Mouse (Mus musculus) lung, adult 18-20 months (tissue): Measurements from ENCODE around the gene Gnl2.

ENCODE experiments used
- DNase-seq, 2 experiments: peaks; one replicate each; pipeline ENCODE4 v3.0.0; 2022; ENCODE audit warnings: mixed read lengths in 2 of 2

The Gnl2 gene

DNA sequence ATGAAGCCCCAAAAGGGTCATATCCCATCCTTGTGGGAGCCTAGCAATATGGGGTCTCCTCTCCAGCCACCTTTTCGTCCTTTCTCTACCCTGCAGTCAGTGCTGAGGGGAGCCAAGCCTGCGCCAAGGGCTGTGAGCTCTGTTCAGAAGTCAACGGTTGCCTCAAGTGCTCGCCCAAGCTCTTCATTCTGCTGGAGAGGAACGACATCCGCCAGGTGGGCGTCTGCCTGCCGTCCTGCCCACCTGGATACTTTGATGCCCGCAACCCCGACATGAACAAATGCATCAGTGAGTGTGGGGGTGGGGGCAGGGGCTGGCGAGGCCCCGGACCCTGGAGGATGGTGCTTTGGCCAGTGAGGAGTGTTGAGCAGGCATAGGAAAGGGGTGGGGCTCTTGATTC, 11.5 kb upstream of the Gnl2 start:
- no peak for DNase-seq

DNA sequence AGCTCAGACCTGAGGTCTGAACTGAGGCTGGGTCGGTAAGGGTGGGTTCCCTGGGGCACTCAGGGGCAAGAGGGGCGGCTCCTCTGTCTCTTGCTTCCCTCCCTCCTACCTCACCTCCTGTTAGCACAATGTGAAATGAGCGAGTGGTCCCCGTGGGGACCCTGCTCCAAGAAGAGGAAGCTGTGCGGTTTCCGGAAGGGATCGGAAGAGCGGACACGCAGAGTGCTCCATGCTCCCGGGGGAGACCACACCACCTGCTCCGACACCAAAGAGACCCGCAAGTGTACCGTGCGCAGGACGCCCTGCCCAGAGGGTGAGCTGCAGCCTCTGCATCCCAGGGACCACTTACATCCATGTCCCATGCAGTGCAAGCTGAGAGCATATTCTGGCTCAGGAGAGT, 8.9 kb upstream of the Gnl2 start:
- DNase-seq: no peak

DNA sequence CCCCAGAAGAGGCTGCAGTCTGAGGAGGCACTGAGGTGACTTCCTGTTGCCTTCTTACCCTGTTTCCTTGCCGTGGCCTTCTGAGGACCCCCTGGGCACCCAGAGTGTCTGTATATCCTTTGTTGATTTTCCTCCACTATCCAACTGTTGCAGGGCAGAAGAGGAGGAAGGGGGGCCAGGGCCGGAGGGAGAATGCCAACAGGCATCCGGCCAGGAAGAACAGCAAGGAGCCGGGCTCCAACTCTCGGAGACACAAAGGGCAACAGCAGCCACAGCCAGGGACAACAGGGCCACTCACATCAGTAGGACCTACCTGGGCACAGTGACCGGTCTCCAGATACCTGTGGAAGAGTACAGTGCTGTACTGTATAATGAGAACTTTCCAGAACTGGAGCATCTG, 8.2 kb upstream of the Gnl2 start:
- no peak for DNase-seq

DNA sequence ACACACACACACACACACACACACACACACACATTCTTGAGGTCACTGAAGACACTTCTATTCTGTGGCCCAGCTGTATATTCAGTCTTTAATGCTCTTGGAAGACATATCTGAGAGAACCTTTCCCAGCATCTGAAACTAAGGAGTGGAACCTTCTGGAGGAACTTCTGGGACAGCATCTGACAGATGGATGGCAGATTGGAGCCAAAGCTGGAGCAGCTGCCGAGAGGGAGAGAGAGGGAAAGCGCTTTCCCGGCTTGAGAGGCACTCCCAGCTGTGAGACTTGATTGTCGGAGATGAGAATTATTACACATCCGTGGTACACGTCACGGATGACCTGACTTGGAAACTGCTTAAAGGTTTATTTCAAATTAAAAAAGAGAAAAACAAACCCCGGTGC, 7.7 kb upstream of the Gnl2 start:
- no peak for DNase-seq

DNA sequence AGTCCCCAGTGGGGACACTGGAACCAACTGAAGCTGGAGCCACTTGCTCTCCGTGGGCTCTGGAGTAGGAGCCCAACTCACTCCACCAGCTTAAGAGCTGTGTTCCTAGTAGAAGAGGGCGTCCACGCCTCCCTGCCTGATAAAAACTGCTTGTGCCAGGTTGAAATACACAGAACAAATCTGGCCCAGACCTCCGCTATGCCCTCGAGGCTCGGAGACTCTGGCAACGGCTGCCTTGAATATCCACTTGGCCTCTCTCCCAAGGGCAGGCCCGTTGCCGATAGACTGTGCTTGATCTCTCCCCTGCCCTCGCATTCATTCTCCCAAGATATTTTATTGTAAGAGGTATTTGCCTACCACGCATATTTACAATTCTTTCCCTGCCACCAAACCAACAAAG, 1.0 kb downstream of the Gnl2 start:
- DNase-seq: peak; percentile 78 to 79

DNA sequence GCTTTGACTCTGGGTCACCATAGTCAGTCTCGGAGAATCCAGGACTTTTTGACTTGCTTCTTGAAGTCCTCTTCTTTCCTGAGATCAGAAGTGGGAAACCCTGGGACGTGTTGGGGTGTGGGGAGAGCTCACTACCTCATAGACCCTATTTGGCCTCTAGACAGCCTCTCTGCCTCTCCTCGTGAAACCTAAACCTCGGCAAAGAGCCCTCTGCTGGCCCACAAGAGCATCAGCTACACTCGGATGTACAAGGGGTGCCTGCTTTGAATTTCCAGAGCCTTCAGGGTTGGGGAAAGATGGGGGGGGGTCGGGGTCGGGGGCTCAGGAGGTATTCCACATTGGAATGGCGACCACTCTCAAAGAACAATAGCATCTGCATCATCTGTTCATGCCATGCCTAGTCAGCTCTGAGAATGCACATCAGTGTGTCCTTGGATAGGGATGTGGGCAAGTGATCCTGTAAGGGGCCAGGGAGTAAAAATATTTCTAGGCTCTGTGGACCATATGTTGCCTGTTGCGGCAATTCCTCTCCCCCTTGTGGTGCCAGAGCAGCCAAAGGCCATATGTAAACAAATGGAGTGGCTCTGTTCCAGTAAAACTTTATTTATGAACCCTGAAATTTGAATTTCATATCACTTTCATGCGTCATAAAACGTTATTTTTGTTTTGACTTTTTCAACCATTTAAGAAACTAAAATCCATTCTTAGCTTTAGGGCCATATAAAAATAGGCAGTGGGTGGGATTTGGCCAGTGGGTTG, 4.6 kb downstream of the Gnl2 start:
- no peak for DNase-seq

DNA sequence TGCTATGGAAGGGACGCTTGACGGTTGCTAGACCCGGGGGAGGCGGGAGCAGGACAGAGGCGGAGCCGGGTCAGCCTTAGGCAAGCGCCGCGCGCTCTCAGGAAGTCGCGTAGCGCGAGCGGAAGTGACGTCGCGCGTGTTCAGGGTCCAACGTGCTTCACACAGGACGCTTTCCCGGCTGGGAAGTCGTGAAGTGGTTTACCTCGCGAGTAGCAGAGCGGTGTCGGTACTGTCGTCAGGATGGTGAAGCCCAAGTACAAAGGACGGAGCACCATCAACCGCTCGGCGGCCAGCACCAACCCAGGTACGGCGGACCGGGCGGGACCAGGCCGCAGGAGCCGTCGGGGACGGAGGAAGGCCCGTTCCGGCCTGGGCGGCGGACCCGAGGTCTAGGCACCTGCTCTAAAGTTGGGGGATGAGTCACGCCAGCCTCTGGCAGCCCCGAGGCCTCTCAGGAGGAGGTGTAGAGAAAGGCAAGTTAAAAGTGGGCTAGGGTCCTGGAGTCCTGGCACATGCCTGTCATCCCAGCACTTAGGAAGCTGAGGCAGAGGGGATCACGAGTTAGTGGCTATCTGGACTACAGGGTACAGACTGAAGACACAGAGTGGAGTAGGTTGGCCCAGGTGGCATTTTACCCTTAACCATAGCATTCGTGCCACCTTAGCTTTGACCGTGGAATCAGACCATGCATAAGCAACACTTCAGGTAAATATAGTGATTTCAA, 13.7 kb downstream of the Gnl2 start:
- peak; percentile 94 to 96 for DNase-seq

DNA sequence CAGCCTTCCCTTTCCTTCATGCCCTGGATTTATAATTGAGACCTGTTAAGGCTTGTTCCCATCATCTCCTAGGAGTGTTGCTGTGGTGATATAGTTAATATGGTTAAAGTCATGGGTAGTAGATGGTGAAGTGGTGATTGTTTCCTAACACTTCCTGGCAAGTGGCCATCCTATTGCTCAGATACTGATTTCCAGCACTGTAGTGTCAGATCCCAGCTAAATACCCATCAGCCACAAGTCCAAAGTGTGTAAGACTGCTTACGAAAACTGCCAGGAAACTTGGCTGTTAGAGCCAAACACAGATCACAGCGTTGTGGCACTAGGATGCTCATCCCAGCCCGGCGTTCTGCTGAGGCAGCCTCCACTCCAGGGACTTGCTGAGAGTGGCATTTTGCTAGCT, 18.0 kb downstream of the Gnl2 start:
- peak; percentile 22 to 56 for DNase-seq

DNA sequence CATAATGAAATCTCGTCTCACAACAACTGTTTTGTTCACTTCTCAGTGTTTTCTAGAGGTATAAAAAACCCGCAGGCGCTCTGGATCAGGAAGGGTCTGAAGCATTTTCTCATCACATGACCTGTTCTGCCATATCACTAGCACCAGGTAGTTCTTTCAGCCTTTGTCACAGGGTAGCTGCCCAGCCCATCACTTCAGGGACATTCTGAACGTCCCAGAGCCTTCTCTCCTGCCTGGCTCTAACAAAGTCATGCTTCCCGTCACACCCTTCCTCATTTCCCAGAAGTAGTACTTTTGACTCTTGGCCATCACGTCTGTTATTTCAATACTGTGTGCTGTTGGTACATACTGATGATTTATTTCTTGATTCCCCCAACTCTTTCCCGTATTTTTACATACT, 28.1 kb downstream of the Gnl2 start:
- DNase-seq: no peak

DNA sequence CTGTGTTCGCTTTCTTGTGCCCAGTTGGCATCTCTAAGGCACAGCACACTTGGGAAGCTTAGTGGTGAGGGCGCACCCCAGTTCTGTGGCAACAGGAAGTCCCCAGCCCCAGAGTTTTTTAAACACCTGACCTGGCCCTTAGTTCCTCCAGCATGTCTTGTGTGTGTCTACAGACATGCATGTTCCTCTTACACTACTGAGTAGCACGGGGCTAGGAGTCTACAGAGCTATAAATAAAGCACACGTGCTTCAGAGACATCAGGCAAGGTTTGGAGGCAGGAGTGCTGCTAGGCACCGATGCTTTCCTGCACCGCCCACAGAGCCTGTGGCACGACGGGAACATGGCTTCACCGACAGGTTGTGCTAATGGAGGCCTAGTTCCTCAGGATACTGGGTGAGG, 39.0 kb downstream of the Gnl2 start:
- no peak for DNase-seq

DNA sequence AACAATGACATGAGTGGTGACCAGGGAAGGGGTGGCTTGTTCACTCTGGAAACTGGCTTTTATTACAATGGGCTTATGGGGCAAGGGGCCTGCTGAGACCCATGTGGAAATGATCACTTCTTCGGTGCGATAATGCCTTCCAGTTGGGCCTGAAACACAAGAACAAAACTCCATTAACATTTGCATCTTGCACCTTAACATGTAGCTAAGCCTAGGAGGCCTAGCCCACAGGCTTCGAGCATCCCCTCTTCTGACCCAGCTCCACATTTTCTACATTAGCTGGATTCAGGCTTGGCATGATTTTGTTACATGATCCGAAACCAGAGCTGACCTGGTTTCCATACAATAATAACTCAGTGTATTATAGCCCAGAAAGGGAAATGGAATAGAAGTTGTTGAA, 40.1 kb downstream of the Gnl2 start:
- DNase-seq: no peak

DNA sequence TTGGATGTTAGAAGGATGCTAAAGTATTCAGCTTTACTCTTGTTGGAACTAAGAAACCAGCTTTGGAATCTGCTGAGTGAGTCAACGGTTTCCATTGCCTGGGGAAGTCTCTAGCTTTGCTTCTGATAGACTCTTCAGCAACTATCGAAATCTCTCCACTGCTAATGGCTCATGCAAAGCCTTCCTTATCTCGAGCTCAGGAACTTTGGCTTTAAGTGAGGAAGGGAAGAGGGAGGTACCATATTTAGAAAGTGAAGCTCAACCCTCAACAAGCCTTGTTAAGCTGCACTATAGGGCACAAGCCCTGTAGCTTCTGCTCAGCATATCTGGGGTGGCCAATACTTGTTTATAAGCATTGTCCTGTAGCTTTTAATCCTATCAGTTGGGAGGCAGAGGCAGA, 40.9 kb downstream of the Gnl2 start:
- no peak for DNase-seq

DNA sequence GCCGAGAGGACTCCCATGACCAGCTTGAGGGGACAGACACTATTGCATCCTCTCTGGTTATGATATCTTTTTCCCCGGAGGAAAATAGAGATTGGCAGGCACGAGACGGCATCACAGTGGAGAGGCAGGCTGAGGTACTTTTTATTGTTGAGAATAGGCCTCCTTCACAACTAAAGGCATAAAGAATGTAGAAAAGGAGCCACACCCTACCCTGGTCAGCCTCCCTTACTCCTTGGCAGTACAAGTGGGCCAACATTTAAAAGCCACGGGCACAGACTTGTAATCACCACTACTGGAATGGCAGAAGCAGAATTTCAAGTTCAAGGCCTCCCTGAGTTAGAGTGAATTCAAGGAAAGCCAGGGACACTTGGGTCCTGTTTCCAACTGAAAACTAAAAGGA, 41.6 kb downstream of the Gnl2 start:
- DNase-seq: peak; percentile 22 to 34

DNA sequence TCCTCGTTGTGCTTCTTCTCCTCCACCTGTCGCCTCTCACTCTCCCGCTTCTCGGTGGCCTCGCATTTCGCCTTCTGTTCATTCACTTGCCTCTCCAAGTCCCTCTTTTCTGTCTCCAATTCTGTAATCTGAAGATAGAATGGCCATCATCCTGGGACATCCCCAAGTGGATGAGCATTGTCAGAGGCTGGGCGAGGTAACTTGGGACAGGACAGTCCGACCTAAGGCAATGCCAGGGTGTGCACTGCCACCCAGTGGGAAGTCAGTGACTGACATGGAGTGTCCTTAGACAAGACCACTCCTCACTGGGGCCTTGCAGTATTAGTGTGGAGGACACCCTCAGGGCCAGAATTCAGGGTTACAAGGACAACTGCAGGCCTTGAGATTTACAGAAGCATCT, 42.6 kb downstream of the Gnl2 start:
- peak; percentile 54 to 65 for DNase-seq

DNA sequence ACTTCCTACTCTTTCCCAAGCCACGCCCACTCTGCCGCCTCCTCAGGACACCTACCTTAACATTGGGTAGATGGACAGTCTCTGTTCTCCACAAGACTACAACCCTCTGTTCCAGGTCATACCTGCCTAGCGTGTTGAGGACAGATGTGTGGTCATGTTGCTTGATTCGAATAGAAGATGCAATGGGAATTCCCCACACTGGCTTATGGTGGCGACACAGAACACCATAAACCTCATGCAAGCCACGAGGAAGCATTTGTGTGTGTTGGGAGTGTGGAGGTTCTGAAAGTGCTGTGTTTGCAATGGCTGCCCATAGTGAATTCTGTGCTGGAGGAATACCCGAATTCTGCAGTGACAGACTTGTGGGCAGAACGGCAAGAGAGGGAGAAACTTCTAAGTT, 47.4 kb downstream of the Gnl2 start:
- DNase-seq: no peak

DNA sequence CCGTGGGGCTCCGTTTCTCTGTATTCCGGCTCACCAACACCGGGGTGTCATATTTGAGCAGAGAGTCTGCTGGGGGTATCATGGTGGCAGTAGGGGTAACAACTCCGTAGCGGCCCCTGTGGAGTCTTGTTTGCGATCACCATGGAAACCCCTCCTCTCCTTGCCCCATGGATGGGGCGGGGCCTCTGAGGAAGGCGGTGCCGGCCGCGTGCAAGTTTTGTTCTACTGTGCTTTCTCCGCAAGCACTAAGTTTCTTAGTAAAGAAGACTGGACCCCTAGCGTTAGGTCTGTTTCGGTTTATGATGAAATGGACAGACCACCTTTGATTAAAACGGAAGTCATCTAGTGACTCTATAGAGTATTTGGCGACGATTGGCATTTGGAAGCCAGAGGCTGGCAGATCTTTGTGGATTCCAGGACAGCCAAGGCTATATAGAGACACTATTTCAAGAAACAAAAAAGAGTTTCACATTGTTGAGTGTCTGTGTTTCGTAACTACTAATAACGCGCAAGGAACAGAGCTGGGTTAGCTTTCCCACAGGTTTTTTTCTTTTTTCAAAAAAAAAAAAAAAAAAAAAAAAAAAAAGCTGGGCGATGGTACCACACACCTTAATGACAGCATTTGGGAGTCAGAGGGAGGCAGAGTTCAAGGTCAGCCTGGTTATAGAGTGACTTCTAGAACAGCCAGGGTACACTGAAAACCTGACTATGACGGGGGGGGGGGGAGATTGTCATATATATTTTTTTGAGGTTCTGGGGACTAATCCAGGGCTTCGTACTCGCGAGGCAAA, 49.3 kb downstream of the Gnl2 start, which contains the start of gene Dnali1:
Gene Dnali1, minus strand, starts transcription at position 187 of the 791 bp plus-strand sequence.
- DNase-seq: peak; percentile 71 to 79

DNA sequence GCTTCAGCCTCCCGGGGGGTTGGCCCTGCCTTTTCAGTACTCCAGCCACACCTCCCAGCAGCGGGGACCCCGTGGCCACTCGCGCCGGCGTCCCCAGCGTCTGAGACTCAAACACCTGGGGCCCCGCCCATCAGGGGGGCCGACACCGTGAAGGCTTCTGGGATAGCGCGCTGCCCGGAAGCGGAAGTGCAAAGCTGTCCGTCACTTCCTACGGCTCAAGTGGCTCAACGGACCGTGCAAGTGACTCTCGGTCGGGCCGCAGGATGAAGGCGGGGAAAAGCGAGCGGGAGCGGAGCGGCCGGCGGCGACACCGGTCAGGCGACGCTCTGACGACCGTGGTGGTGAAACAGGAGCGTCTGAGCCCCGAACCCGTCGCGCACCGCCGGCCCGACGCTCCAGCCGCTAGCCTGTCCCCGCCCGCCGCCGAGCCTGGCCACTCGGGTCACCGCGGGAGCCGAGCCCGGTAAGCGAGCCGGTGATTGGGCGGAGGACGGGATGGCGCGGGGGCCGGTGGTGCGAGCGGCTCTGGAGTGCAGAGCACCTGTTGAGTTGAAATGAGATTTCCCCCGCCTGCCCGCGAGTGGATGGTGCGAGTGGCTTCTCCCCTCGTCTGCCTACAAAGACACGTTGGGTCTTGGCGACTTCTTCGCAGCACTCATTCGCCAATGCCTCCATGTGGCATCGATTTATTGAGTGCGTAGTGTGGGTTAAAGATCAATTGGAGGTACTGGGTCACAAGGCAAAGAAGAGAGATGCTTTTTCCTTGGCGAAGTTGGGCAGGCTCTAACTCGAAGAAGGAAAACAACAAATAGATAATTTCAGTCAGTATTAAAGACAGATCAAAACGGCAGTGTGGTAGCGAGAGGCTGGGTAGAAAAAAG, 50.3 kb downstream of the Gnl2 start, which contains the start of gene Snip1:
Gene Snip1, plus strand, starts transcription at position 183 of the 881 bp plus-strand sequence.
- peak; percentile 95 to 96 for DNase-seq

DNA sequence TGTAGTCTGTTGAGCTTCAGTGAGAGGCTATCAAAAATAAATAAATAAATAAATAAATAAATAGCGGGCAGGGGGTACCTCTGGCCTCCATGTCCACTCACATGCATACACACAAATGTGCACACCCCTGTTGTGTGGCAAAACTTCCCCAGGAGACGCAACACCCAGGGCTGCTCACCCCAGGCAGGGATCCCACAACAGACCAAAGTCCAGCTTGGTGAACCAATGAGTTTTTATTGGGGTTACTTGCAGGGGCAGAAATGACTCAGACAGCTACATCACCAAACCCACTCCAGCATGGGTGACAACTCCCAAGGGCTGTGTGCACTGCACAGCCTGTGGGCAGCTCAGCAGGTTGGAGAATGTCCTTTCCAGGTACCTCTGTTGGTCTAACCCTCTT, 61.3 kb downstream of the Gnl2 start:
- no peak for DNase-seq

DNA sequence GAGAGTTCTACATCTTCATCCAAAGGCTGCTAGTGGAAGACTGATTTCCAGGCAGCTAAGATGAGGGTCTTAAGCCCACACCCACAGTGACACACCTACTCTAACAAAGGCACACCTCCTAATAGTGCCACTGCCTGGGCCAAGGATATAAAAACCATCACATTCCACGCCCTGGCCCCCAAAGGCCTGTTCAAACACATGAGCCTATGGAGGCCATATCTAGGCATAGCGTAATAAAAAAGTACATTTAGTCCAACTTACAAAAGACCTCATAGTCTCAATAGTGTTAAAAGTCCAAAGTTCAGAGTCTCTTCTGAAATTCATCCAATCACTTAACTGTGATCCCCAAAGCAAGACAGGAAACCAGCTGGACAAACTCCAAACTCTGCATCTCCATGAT, 62.3 kb downstream of the Gnl2 start:
- DNase-seq: no peak

DNA sequence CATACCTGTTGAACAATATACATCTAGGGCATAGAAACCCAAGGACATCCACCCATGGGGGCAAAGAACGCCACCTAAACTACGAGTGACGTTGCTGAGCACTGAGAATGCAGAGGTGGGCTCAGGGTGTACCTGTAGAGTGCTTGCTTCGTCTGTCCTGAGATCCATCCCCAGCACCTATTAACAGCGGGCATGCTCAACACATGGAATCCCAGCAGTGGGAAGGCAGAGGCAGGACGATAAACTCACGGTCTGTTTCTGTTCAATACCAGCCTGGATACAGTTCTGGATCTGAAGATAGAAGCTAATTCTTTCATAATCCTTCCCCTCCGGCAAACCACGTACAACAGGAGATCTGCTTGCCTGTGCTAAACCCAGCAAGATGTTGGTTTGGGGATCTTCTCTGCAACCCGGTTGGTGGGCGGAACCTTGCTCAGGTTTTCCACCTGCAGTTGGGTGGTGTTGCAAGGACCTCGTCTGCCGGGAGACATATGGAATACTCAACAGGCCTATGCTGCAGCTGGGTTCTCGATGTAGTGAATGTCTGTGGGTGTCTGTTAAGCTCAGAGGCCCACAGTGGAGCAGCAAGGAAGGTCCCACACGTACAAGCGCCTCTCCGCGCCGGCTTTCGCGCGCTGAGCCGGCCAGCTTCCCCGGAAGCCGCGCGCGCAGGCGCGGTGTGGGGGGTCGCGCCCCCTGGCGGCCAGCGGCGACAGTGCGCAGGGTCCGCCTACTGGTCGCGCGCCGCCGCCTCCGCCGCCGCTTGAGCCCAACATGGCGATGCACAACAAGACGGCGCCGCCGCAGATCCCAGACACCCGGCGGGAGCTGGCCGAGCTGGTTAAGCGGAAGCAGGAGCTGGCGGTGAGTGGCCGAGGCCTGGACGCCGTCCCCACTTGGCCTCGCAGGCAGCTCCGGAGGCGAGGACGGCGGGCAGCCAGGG, 68.3 kb downstream of the Gnl2 start, which contains the start of gene Meaf6:
Gene Meaf6, plus strand, starts transcription at position 732 of the 943 bp plus-strand sequence.
- DNase-seq: peak; percentile 87 to 88

DNA sequence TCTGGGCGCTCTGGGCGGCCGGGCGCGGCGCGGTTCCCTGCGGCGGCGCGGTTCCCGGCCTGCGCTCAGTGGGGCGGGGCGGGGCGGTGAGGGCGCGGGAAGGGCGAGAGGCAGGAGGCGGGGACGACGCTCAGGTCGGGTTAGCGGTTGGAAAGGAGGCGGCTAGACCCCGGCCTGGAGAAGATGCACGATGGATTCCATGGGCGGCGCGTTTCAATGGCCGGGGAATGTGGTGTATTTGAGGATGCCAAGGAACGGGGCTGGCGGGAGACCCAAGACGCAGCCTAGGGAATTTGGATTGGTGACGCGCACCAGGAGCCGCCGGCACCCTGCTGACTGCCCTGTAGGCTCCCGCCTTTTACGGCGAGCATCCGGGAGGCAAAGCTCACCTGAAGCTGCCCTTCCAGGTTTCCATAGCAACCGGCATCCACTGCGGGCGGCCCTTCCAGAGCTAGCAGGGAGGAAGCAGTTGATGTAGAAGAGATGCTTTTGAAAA, 69.0 kb downstream of the Gnl2 start:
- peak in 1 of 2 experiments; percentile 75 for DNase-seq
